Mouse (Mus musculus): ENCODE results near the gene Tmem53. TPM values are rescaled to one million over a fixed set of nuclear protein-coding genes. Genes with fewer than 3 reads are reported as not detected.

Tmem53 gene
- polyA plus RNA-seq, 1 experiment from 2014 or later: 10.7 TPM

- no peak for DNase-seq (ENCODE audit: low read depth, low spot score)
- no peaks in the 10 kb centered on the region for H3K27me3 ChIP-seq
- in situ Hi-C loops (cut with MboI; ENCODE audit: low pct_unique_long_range_greater_than_20kb): no loop called here
- no peak for ATAC-seq
- ChIA-PET CTCF (interaction anchor here (1.3 kb wide), 1 partner anchor 38 kb away, joined by 3 read pairs; no protein-coding TSS in a partner anchor), POLR2A (interaction anchor here (0.5 kb wide), 1 partner anchor 209 kb away, joined by 11 read pairs; no protein-coding TSS in a partner anchor)
- TF ChIP-seq CTCF (IDR thresholded peaks at IDR 0.05): no peak
Observed at GRCm38 (mm10) chr4:117302027-117302806, 50.5 kb downstream of the Tmem53 start.

GRCm38 (mm10) chr4:117303581-117304238 is 52.0 kb downstream of the Tmem53 start:
- POLR2A ChIA-PET: no interaction called here
- in situ Hi-C loops (cut with MboI; ENCODE audit: low pct_unique_long_range_greater_than_20kb): no loop called here
- no peak for TF ChIP-seq CTCF (IDR thresholded peaks at IDR 0.05)
- ATAC-seq (no peak), DNase-seq (ENCODE audit: low read depth, low spot score) (no peak)
- CTCF ChIA-PET: no interaction called here
- no peaks in the 10 kb centered on the region for H3K27me3 ChIP-seq

- no peaks in the 10 kb centered on the region for H3K27me3 ChIP-seq
- DNase-seq (ENCODE audit: low read depth, low spot score) (no peak), ATAC-seq (no peak)
- ChIA-PET CTCF (no interaction called here), POLR2A (no interaction called here)
- in situ Hi-C loops (cut with MboI; ENCODE audit: low pct_unique_long_range_greater_than_20kb): no loop called here
- no peak for TF ChIP-seq CTCF (IDR thresholded peaks at IDR 0.05)
Observed at GRCm38 (mm10) chr4:117304239-117305025, 52.7 kb downstream of the Tmem53 start.

- in situ Hi-C loops (cut with MboI; ENCODE audit: low pct_unique_long_range_greater_than_20kb): no loop called here
- no peaks in the 10 kb centered on the region for H3K27me3 ChIP-seq
- ChIA-PET POLR2A (no interaction called here), CTCF (no interaction called here)
- TF ChIP-seq CTCF (IDR thresholded peaks at IDR 0.05): no peak
- DNase-seq (ENCODE audit: low read depth, low spot score): no peak
- ATAC-seq: no peak
Observed at GRCm38 (mm10) chr4:117305461-117305860, 53.7 kb downstream of the Tmem53 start.

GRCm38 (mm10) chr4:117307270-117307669 is 55.5 kb downstream of the Tmem53 start:
- no peaks in the 10 kb centered on the region for H3K27me3 ChIP-seq
- in situ Hi-C loops (cut with MboI; ENCODE audit: low pct_unique_long_range_greater_than_20kb): no loop called here
- ATAC-seq: no peak
- TF ChIP-seq CTCF (IDR thresholded peaks at IDR 0.05): no peak
- ChIA-PET POLR2A (no interaction called here), CTCF (no interaction called here)
- DNase-seq (ENCODE audit: low read depth, low spot score): no peak

- no peak for TF ChIP-seq CTCF (IDR thresholded peaks at IDR 0.05)
- H3K27me3 ChIP-seq: peaks cover under 1% of the 10 kb centered on the region
- ATAC-seq: no peak
- POLR2A ChIA-PET: no interaction called here
- CTCF ChIA-PET: no interaction called here
- no peak for DNase-seq (ENCODE audit: low read depth, low spot score)
- in situ Hi-C loops (cut with MboI; ENCODE audit: low pct_unique_long_range_greater_than_20kb): no loop called here
Observed at GRCm38 (mm10) chr4:117309427-117309826, 57.7 kb downstream of the Tmem53 start.

- POLR2A ChIA-PET: no interaction called here
- H3K27me3 ChIP-seq: peaks cover 12% of the 10 kb centered on the region
- no peak for TF ChIP-seq CTCF (IDR thresholded peaks at IDR 0.05)
- ATAC-seq (no peak), DNase-seq (ENCODE audit: low read depth, low spot score) (no peak)
- CTCF ChIA-PET: no interaction called here
- in situ Hi-C loops (cut with MboI; ENCODE audit: low pct_unique_long_range_greater_than_20kb): no loop called here
Observed at GRCm38 (mm10) chr4:117311891-117312290, 60.1 kb downstream of the Tmem53 start.

DNA sequence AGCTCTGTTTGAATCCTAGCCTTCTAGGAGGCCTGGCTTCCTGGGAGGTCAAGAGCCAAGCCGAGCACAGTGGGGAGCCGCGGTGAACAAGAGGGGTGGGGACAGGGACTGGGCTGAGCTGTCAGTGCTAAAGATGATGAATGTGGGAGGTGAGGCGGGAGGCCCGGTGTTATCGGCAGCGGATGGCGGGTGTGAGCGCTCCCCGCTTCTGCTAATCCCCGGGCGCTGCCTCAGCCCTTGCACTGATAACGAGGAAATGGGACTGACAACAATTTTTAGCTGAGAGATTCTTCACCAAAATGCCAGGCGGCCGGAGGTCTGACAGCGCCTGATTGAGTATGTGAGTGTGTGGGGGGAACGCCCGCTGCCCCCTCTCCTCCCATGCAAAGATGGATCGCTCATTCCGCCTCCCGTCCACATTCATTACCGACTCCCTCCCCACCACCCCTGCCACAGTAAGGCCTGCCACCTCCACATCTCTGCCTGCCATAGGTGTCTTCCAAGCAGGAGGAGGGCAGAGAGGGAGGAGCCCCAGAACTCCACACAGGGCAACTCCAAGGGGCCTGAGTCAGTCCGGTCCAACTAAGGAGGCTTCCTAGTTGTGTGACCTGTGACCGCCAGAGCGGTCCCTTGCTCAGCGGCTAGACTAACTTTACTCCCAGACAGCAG is 60.8 kb downstream of the Tmem53 start:
- DNase-seq (ENCODE audit: low read depth, low spot score) (no peak), ATAC-seq (no peak)
- in situ Hi-C loops (cut with MboI; ENCODE audit: low pct_unique_long_range_greater_than_20kb): no loop called here
- ChIA-PET CTCF (no interaction called here), POLR2A (no interaction called here)
- TF ChIP-seq CTCF (IDR thresholded peaks at IDR 0.05): no peak
- H3K27me3 ChIP-seq: peaks cover 19% of the 10 kb centered on the region

GRCm38 (mm10) chr4:117313085-117313424 is 61.3 kb downstream of the Tmem53 start:
- H3K27me3 ChIP-seq: peaks cover 21% of the 10 kb centered on the region
- TF ChIP-seq CTCF (IDR thresholded peaks at IDR 0.05): no peak
- POLR2A ChIA-PET: no interaction called here
- no peak for ATAC-seq
- CTCF ChIA-PET: no interaction called here
- DNase-seq (ENCODE audit: low read depth, low spot score): no peak
- in situ Hi-C loops (cut with MboI; ENCODE audit: low pct_unique_long_range_greater_than_20kb): no loop called here

GRCm38 (mm10) chr4:117314849-117315500 is 63.2 kb downstream of the Tmem53 start:
- no peak for TF ChIP-seq CTCF (IDR thresholded peaks at IDR 0.05)
- ChIA-PET POLR2A (no interaction called here), CTCF (no interaction called here)
- ATAC-seq: no peak
- H3K27me3 ChIP-seq: peaks cover 21% of the 10 kb centered on the region
- in situ Hi-C loops (cut with MboI; ENCODE audit: low pct_unique_long_range_greater_than_20kb): no loop called here
- no peak for DNase-seq (ENCODE audit: low read depth, low spot score)
